Mouse (Mus musculus) Patski (cell line): ENCODE data around the gene Nlrc5. TPM values are rescaled to one million over a fixed set of nuclear protein-coding genes. Genes with fewer than 3 reads are reported as not detected.

Source experiments
- ATAC-seq: fragments of 100-300 bp; one replicate; pipeline ENCODE4 v1.8.0; 2021
- CTCF ChIA-PET: fragments of 350-600 bp; sonication (Branson Sonifier 250); formaldehyde crosslinking; loops from one replicate; lab custom pipeline; 2022; ENCODE audit warnings: inconsistent platforms; lab: Charles Lee
- POLR2A ChIA-PET: fragments of 350-600 bp; sonication (Branson Sonifier 250); formaldehyde crosslinking; loops from one replicate; lab custom pipeline; 2022; ENCODE audit warnings: antibody characterized with exemption, inconsistent platforms; lab: Charles Lee
- DNase-seq: peaks from one replicate; pipeline ENCODE4 v3.0.0-alpha.2; 2011; ENCODE audit warnings: low read depth, low spot score
- H3K27me3 ChIP-seq: fragments of 371-371 bp; one replicate; pipeline ENCODE4 v1.5.1; 2021
- CTCF ChIP-seq: fragments of 100-300 bp; IDR thresholded peaks from one replicate; pipeline ENCODE4 v1.5.1; 2021
- in situ Hi-C: fragments of 300-500 bp; cut with MboI; formaldehyde crosslinking; loops from 3 replicates; pipeline ENCODE4 v1.11.1; 2018; ENCODE audit warnings: low pct_unique_long_range_greater_than_20kb, mixed read lengths
- polyA plus RNA-seq: library from polyadenylated mRNA; unstranded; gene quantifications from one replicate; pipeline ENCODE4 v1.2.3, GENCODE M21; 2021

The Nlrc5 gene
- polyA plus RNA-seq, 1 experiment from 2014 or later, result 0.76 TPM

- in situ Hi-C loops, result no loop called here
- TF ChIP-seq CTCF, result no peak
- ChIA-PET POLR2A (no interaction called here), CTCF (no interaction called here)
- ATAC-seq, result no peak
- DNase-seq, result no peak
- H3K27me3 ChIP-seq, result peaks cover 22% of the 10 kb centered on the region
These were observed 16.1 kb upstream of the Nlrc5 start for GRCm38 (mm10) chr8:94418017-94418416.

GRCm38 (mm10) chr8:94422270-94422669, 11.9 kb upstream of the Nlrc5 start:
- POLR2A ChIA-PET, result no interaction called here
- CTCF ChIA-PET, result no interaction called here
- in situ Hi-C loops, result no loop called here
- no peak for ATAC-seq
- no peak for DNase-seq
- no peak for TF ChIP-seq CTCF
- peaks cover 27% of the 10 kb centered on the region for H3K27me3 ChIP-seq

GRCm38 (mm10) chr8:94427953-94428352, 6.2 kb upstream of the Nlrc5 start:
- in situ Hi-C loops, result no loop called here
- no peak for TF ChIP-seq CTCF
- DNase-seq, result no peak
- ATAC-seq, result no peak
- ChIA-PET POLR2A (no interaction called here), CTCF (no interaction called here)
- peaks cover 9% of the 10 kb centered on the region for H3K27me3 ChIP-seq

GRCm38 (mm10) chr8:94428420-94428819, 5.7 kb upstream of the Nlrc5 start:
- ChIA-PET POLR2A (no interaction called here), CTCF (no interaction called here)
- ATAC-seq (no peak), DNase-seq (no peak)
- peaks cover 9% of the 10 kb centered on the region for H3K27me3 ChIP-seq
- no peak for TF ChIP-seq CTCF
- in situ Hi-C loops, result no loop called here

GRCm38 (mm10) chr8:94429376-94429775, 4.8 kb upstream of the Nlrc5 start:
- no peak for TF ChIP-seq CTCF
- POLR2A ChIA-PET, result no interaction called here
- CTCF ChIA-PET, result no interaction called here
- peaks cover 15% of the 10 kb centered on the region for H3K27me3 ChIP-seq
- no peak for DNase-seq
- no peak for ATAC-seq
- in situ Hi-C loops, result no loop called here

- ChIA-PET POLR2A (interaction anchor here (0.6 kb wide), 1 partner anchor 8 kb away, joined by 3 read pairs; no protein-coding TSS in a partner anchor), CTCF (interaction anchor here (1.4 to 1.7 kb wide), 4 partner anchors 12 to 89 kb away, joined by 3 read pairs; no protein-coding TSS in a partner anchor)
- peaks cover 10% of the 10 kb centered on the region for H3K27me3 ChIP-seq
- no peak for TF ChIP-seq CTCF
- no peak for ATAC-seq
- in situ Hi-C loops, result no loop called here
- no peak for DNase-seq
These were observed 1.9 kb upstream of the Nlrc5 start for GRCm38 (mm10) chr8:94432212-94432611.

GRCm38 (mm10) chr8:94434958-94435357, 802 bp downstream of the Nlrc5 start:
- DNase-seq (no peak), ATAC-seq (no peak)
- in situ Hi-C loops, result loop anchor here (5.0 kb wide), 1 partner anchor 42 kb away; no protein-coding TSS in a partner anchor
- peaks cover 16% of the 10 kb centered on the region for H3K27me3 ChIP-seq
- TF ChIP-seq CTCF, result no peak
- POLR2A ChIA-PET, result no interaction called here
- CTCF ChIA-PET, result no interaction called here

- ATAC-seq (no peak), DNase-seq (no peak)
- ChIA-PET POLR2A (no interaction called here), CTCF (interaction anchor here (0.7 kb wide), 1 partner anchor 11 kb away, joined by 3 read pairs; no protein-coding TSS in a partner anchor)
- TF ChIP-seq CTCF, result no peak
- in situ Hi-C loops, result loop anchor here (5.0 kb wide), 1 partner anchor 42 kb away; no protein-coding TSS in a partner anchor
- H3K27me3 ChIP-seq, result peaks cover 17% of the 10 kb centered on the region
These were observed 1.4 kb downstream of the Nlrc5 start for GRCm38 (mm10) chr8:94435397-94436111.

GRCm38 (mm10) chr8:94436112-94436572, 2.0 kb downstream of the Nlrc5 start:
- in situ Hi-C loops, result loop anchor here (5.0 kb wide), 1 partner anchor 41 kb away; no protein-coding TSS in a partner anchor
- H3K27me3 ChIP-seq, result peaks cover 15% of the 10 kb centered on the region

GRCm38 (mm10) chr8:94436900-94437299, 2.7 kb downstream of the Nlrc5 start:
- in situ Hi-C loops, result loop anchor here (5.0 kb wide), 1 partner anchor 40 kb away; no protein-coding TSS in a partner anchor
- ChIA-PET POLR2A (no interaction called here), CTCF (no interaction called here)
- no peak for ATAC-seq
- TF ChIP-seq CTCF, result no peak
- peaks cover 15% of the 10 kb centered on the region for H3K27me3 ChIP-seq
- DNase-seq, result no peak

More at GRCm38 (mm10) chr8:94436112-94436572, 2.0 kb downstream of the Nlrc5 start:
- CTCF ChIA-PET, result no interaction called here
- TF ChIP-seq CTCF, result no peak
- ATAC-seq (no peak), DNase-seq (no peak)
- POLR2A ChIA-PET, result no interaction called here

- ChIA-PET CTCF (no interaction called here), POLR2A (no interaction called here)
- DNase-seq (no peak), ATAC-seq (no peak)
- TF ChIP-seq CTCF, result no peak
- peaks cover 17% of the 10 kb centered on the region for H3K27me3 ChIP-seq
- in situ Hi-C loops, result loop anchor here (5.0 kb wide), 1 partner anchor 39 kb away; no protein-coding TSS in a partner anchor
These were observed 4.5 kb downstream of the Nlrc5 start for GRCm38 (mm10) chr8:94438659-94439058.
